Mouse (Mus musculus): ENCODE data around the gene Pin1.
A peak's percentile ranks its signal among the peaks of the same experiment; 100 is the strongest.

The Pin1 gene

DNA sequence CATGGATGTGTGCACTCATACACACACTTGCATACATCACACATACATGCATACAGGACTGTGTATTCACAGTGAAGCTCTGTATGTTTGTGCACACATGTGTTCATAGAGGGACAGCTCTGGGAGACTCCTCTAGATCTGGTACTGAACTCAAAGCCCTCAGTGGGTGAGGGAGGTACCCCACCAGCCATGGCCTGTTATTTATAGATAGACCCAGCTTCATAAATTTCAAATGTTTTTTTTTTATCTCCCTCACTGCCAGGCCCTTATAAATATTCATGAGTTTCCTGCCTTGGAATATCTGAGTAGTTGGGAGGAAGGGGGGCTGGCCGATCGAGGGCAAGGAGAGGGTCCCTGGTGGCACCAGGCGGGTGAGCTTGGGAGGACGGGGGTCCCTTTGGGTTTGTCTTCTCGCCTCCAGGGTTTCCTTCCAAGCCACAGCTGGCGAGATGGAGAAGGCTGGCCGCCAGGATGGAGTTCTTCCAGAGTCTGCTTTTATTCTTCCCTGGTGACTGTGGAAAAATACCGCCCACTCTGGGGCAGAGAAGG, 52.0 kb downstream of the Pin1 start:
- DNase-seq (ENCODE audit: low read depth), result no peak

DNA sequence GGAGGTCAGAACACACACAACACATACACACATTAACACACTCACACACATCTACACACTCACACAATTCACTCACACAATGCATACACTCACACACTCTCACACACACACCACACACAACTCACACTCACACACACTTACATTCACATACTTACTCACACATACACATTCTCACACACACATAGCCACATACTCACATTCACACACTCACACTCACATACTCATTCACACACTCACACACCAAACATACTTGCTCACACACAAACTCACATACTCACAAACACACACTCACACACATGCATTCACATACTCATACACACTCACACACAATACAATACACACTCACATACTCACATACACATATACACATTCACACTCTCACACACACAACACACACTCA, 53.5 kb downstream of the Pin1 start:
- no peak for DNase-seq (ENCODE audit: low read depth)

DNA sequence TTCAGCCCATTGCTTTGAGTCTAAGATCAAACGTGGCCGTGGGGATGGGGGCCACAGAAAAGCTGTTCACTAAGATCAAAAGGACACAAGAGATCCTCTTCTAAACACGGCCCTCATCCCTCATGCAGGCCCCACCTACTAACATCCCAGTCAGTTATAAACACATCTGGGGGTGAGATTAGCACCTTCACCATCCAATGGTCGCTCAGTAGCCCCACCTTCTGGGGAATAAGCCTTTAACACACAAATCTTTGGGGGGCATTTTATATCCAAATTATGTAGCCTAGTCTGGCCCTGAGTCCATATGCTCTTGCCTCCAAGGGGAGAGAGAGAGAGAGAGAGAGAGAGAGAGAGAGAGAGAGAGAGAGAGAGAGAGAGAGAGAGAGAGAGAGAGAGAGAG, 54.1 kb downstream of the Pin1 start:
- DNase-seq (ENCODE audit: low read depth), result no peak

DNA sequence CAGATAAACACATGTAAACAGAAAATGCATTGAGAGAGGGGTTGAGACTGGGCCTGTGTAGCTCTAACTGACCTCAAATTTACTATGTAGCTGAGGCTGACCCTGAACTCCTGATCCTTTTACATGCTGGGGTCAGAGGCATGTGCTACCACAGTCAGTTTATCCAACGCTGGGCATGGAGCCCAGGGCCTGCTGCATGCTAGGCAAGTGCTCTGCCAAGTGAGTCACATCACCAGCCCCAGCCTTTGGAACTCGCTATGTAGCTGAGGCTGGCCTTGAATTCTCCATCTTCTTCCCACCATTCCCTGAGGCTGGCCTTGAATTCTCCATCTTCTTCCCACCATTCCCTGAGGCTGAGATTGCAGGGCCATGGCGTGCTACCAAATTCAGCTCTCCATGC, 58.6 kb downstream of the Pin1 start:
- no peak for DNase-seq (ENCODE audit: low read depth)

DNA sequence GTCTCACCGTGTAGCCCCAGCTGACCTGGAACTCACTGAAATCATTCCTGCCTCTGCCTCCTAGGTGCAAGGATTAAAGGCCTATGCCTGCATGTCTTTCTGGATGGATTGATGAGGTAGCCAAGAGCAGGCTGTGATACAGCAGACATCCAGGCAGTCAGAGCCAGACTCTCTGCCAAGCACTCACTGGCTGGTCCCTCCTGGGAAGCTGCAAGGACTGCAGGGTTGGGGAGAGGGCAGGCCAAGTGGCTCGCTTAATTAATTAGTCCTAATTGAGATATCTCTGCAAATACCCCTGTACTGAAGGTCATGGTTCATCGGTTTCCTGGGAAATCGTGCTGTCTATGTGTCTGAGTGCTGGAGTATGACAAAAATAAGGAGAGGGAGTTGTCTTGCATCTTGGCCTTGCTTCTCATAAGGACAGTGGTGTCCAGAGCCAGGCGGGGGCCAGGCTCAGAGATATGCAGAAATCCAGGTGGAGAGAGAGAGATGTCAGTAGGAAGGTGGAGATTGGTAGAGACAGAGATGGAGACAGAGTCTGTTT, 61.1 kb downstream of the Pin1 start:
- no peak for DNase-seq (ENCODE audit: low read depth)

GRCm38 (mm10) chr9:20713478-20713987, 61.6 kb downstream of the Pin1 start:
- DNase-seq (ENCODE audit: low read depth), result no peak

DNA sequence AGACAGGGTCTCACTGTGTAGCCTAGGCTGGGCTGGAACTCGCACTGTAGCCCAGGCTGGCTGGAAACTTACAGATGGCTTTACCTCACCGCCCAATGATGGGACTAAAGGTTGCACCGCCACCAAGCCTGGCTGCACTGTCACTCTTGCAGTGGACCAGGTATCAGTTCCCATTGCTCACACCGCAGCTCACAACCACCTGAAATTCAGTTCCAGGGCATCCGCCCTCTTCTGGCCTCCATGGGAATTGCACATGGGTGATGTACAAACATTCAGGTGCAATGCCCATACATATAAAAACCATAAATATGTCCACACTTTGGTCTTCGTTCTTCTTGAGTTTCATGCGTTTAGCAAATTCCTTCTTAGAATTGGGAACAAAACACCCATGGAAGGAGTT, 63.4 kb downstream of the Pin1 start:
- DNase-seq (ENCODE audit: low read depth), result peak; percentile 33

Data from naive thymus-derived CD4-positive, alpha-beta T cell, adult 2 months (primary cell).